Mouse (Mus musculus): ENCODE data around the gene Rell1. TPM values are rescaled to one million over a fixed set of nuclear protein-coding genes. Genes with fewer than 3 reads are reported as not detected.

The Rell1 gene
- 7.4 and 8.5 TPM in 2 replicates for polyA plus RNA-seq (2015; fragmentation: Nextera tagmentation; extraction: Ambion mirVana)

GRCm38 (mm10) chr5:63968443-63969415 is at the start of gene Rell1:
Gene Rell1 (minus strand): TSS chr5:63968897.

Other genes with a start within 250 kb of the Rell1 start
- 5.1 and 7.8 TPM in 2 replicates for gene 0610040J01Rik, start 156.5 kb downstream of the Rell1 start, polyA plus RNA-seq (2015; fragmentation: Nextera tagmentation; extraction: Ambion mirVana)
- gene Pgm2, start 124.1 kb upstream of the Rell1 start, polyA plus RNA-seq (2015; fragmentation: Nextera tagmentation; extraction: Ambion mirVana) = 14.4 and 15.7 TPM in 2 replicates
- 8.6 and 11.3 TPM in 2 replicates for gene Tbc1d1, start 187.4 kb upstream of the Rell1 start, polyA plus RNA-seq (2015; fragmentation: Nextera tagmentation; extraction: Ambion mirVana)

All from neural tube, postnatal 0 days (tissue).